Mouse (Mus musculus): ENCODE measurements around the gene Hpse. TPM values are rescaled to one million over a fixed set of nuclear protein-coding genes. Genes with fewer than 3 reads are reported as not detected.

Hpse gene
- polyA plus RNA-seq, 1 experiment from 2014 or later, result 4.0 TPM

DNA sequence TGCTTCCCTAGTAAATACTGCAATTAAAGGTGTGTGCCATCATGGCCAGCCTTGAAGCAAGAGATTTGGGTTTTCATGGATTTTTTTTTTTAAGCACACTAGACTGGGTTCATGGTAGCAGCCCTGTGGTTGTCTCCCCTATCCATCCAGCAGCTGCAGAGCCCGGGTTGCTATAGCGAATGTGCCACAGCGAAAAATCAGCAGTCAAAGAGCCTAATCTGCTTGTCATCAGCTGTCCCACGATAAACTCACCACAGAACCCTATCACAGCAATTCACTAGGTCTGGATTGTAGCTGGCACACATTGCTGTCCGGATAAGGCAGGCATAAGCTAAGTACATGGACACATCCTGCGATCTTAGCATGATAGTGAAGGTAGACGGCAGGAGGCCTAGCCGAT is 17.4 kb upstream of the Hpse start:
- WGBS, result 86% methylated on average over 8 of the region's 8 CpGs
- Histone ChIP-seq H3K4me2 (replicated peaks; ENCODE audit: low read depth, low read length) (no peak overlapping the region), H3K9me3 (ENCODE audit: low read length) (peaks cover 7% of the 10 kb centered on the region; the same call in 1 of the 2 replicates), H3K4me3 (ENCODE audit: low read length) (no peak overlapping the region), H3K36me3 (ENCODE audit: insufficient read depth, low read length) (no peaks in the 10 kb centered on the region), H3K27me3 (ENCODE audit: insufficient read depth, low read length) (no peaks in the 10 kb centered on the region), H3K4me1 (ENCODE audit: insufficient read depth, low read length) (no peaks in the 10 kb centered on the region), H3K9ac (replicated peaks; ENCODE audit: low read length) (no peak overlapping the region), H3K27ac (ENCODE audit: low read length) (no peak overlapping the region)
- no peak for ATAC-seq (ENCODE audit: low FRiP score, low TSS enrichment)

DNA sequence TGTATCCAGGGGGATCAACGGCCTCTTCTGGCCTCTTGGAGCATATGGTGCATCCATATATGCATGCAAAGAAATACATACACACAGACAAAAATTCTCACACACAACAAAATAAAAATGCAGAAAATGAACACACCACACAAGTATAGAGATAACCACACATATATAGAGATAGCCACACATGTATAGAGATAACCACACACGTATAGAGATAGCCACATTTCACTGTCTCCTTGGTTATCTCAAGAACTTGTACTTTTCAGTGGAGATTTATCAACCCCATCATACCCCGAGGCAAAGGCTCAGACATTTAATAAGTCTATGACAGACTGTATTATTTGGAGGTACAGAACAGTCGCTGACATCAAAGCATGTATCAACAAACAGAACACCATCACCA is 15.0 kb upstream of the Hpse start:
- Histone ChIP-seq H3K4me2 (replicated peaks; ENCODE audit: low read depth, low read length) (no peak overlapping the region), H3K4me1 (ENCODE audit: insufficient read depth, low read length) (no peaks in the 10 kb centered on the region), H3K9me3 (ENCODE audit: low read length) (no peaks in the 10 kb centered on the region), H3K4me3 (ENCODE audit: low read length) (no peak overlapping the region), H3K9ac (replicated peaks; ENCODE audit: low read length) (no peak overlapping the region), H3K36me3 (ENCODE audit: insufficient read depth, low read length) (no peaks in the 10 kb centered on the region), H3K27me3 (ENCODE audit: insufficient read depth, low read length) (no peaks in the 10 kb centered on the region), H3K27ac (ENCODE audit: low read length) (no peak overlapping the region)
- 77% methylated on average over 4 of the region's 4 CpGs for WGBS
- no peak for ATAC-seq (ENCODE audit: low FRiP score, low TSS enrichment)

DNA sequence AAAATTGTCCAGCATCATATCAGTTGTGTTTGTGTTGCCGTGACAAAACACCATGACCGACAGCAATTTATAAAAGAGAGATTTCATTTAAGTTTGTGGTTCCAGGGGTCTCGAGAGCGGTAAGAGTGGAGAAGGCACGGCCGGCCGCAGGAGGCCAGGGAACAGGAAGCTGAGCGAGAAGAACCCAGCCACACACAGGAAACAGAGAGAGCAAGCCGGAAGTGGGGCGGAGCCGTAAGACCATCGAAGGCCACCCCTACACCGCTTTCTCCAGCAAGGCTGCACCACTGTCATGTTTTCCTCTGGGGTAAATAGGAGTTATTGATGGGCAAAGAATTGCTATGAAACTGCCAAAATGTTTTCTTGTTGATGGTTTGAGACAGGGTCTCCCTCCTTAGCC is 9.2 kb upstream of the Hpse start:
- Histone ChIP-seq H3K4me3 (ENCODE audit: low read length) (no peak overlapping the region), H3K4me1 (ENCODE audit: insufficient read depth, low read length) (no peaks in the 10 kb centered on the region), H3K9ac (replicated peaks; ENCODE audit: low read length) (no peak overlapping the region), H3K4me2 (replicated peaks; ENCODE audit: low read depth, low read length) (no peak overlapping the region), H3K27ac (ENCODE audit: low read length) (no peak overlapping the region), H3K36me3 (ENCODE audit: insufficient read depth, low read length) (no peaks in the 10 kb centered on the region), H3K27me3 (ENCODE audit: insufficient read depth, low read length) (no peaks in the 10 kb centered on the region), H3K9me3 (ENCODE audit: low read length) (peaks cover 4% of the 10 kb centered on the region; the same call in 1 of the 2 replicates)
- no peak for ATAC-seq (ENCODE audit: low FRiP score, low TSS enrichment)
- 84% methylated on average over 13 of the region's 13 CpGs for WGBS

DNA sequence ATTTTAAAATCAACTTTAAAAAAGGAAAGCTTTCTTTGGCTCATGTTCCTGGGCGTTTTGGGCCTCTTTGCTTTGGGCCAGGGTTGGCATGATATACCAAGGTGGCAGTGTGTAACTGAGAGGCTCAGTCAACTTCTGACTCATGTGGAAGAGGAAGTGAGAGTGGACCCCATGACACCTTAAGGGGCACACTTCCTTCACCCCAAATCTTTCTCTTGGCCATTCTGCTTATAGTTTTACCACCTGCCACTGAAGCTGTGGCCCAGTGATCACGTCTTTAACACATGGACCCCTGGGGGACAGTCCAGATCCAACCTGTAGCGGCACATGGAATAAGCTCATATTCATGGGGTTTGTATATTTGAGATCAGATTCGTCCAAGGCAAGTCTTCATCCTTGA is 6.5 kb upstream of the Hpse start:
- WGBS, result 84% methylated on average over 4 of the region's 4 CpGs
- no peak overlapping the region for H3K4me2 ChIP-seq (replicated peaks; ENCODE audit: low read depth, low read length)
- H3K27ac ChIP-seq (ENCODE audit: low read length), result no peak overlapping the region
- H3K27me3 ChIP-seq (ENCODE audit: insufficient read depth, low read length), result no peaks in the 10 kb centered on the region
- H3K36me3 ChIP-seq (ENCODE audit: insufficient read depth, low read length), result no peaks in the 10 kb centered on the region
- H3K9me3 ChIP-seq (ENCODE audit: low read length), result peaks cover 4% of the 10 kb centered on the region; the same call in 1 of the 2 replicates
- no peak for ATAC-seq (ENCODE audit: low FRiP score, low TSS enrichment)
- no peak overlapping the region for H3K9ac ChIP-seq (replicated peaks; ENCODE audit: low read length)
- H3K4me1 ChIP-seq (ENCODE audit: insufficient read depth, low read length), result no peaks in the 10 kb centered on the region
- H3K4me3 ChIP-seq (ENCODE audit: low read length), result no peak overlapping the region

DNA sequence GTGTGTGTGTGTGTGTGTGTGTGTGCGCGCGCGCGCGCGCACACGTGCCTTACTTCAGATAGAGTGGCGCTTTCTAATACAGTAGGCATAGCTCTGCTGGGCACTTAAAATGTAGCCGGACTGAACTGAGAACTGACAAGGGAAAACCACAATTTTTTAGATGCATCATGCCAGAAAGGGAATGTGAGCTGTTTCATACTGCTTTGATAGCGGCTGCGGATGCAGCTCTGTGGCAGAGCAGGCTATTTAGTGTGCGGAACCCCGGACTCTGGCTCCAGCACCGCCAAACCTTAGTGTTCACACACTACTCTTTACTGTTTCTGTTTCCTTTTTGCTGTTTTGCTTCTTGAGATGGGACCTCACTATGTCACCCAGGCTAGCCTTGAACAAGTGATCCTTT is 2.8 kb downstream of the Hpse start:
- 0 out of 2 replicates have a peak, but pooled peaks cover 3% of the 10 kb centered on the region for H3K27me3 ChIP-seq (ENCODE audit: insufficient read depth, low read length)
- H3K9ac ChIP-seq (replicated peaks; ENCODE audit: low read length), result no peak overlapping the region
- peaks cover 13% of the 10 kb centered on the region; the same call in 1 of the 2 replicates for H3K4me1 ChIP-seq (ENCODE audit: insufficient read depth, low read length)
- no peak overlapping the region for H3K4me2 ChIP-seq (replicated peaks; ENCODE audit: low read depth, low read length)
- H3K27ac ChIP-seq (ENCODE audit: low read length), result no peak overlapping the region
- H3K4me3 ChIP-seq (ENCODE audit: low read length), result no peak overlapping the region
- H3K36me3 ChIP-seq (ENCODE audit: insufficient read depth, low read length), result no peaks in the 10 kb centered on the region
- 95% methylated on average over 15 of the region's 15 CpGs for WGBS
- no peak for ATAC-seq (ENCODE audit: low FRiP score, low TSS enrichment)
- H3K9me3 ChIP-seq (ENCODE audit: low read length), result no peaks in the 10 kb centered on the region

DNA sequence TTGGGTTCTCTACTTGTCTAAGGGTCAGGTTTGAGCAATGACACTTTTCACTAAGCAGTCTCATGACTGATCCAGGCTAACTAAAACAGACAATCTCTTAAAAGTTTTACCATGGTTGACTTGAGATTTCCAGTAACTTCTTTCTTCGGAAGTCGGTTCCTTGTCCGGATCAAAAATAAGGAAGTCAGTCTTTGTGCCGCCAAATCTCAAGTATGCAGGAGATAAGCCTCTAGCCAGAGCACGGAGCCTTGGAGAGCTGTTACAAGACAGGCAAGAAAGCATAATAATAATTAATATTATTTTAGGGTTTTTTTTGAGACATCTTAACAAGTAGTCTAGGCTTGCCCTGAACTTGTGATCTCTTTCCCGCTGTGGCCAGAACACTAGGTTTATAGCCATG is 8.3 kb downstream of the Hpse start:
- H3K9me3 ChIP-seq (ENCODE audit: low read length), result no peaks in the 10 kb centered on the region
- H3K27me3 ChIP-seq (ENCODE audit: insufficient read depth, low read length), result no peaks in the 10 kb centered on the region
- ATAC-seq (ENCODE audit: low FRiP score, low TSS enrichment), result no peak
- WGBS, result 91% methylated on average over 6 of the region's 6 CpGs
- no peak overlapping the region for H3K9ac ChIP-seq (replicated peaks; ENCODE audit: low read length)
- H3K27ac ChIP-seq (ENCODE audit: low read length), result no peak overlapping the region
- no peak overlapping the region for H3K4me3 ChIP-seq (ENCODE audit: low read length)
- H3K4me1 ChIP-seq (ENCODE audit: insufficient read depth, low read length), result no peaks in the 10 kb centered on the region
- no peak overlapping the region for H3K4me2 ChIP-seq (replicated peaks; ENCODE audit: low read depth, low read length)
- H3K36me3 ChIP-seq (ENCODE audit: insufficient read depth, low read length), result no peaks in the 10 kb centered on the region

DNA sequence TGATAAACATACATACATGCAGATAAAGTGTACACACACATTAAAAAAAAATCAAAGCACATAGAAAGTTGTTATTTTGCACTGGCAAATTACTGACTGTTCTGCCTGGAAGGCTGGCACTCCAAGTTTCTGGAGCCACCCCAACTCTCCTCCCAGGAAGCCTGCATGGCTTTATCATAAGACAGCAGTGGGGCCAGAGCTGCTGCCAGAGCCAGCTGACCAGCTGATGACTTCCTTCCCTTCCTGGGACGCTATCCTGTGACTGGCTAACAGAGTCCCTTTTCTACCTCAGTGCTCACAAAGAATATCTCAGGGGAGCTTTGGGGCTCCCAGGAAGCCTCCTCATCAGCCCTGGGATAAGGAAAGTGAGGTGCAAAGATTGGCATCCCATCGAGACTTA is 9.5 kb downstream of the Hpse start:
- Histone ChIP-seq H3K4me3 (ENCODE audit: low read length) (no peak overlapping the region), H3K4me1 (ENCODE audit: insufficient read depth, low read length) (no peaks in the 10 kb centered on the region), H3K36me3 (ENCODE audit: insufficient read depth, low read length) (no peaks in the 10 kb centered on the region), H3K27ac (ENCODE audit: low read length) (no peak overlapping the region), H3K4me2 (replicated peaks; ENCODE audit: low read depth, low read length) (no peak overlapping the region), H3K9me3 (ENCODE audit: low read length) (no peaks in the 10 kb centered on the region), H3K9ac (replicated peaks; ENCODE audit: low read length) (no peak overlapping the region), H3K27me3 (ENCODE audit: insufficient read depth, low read length) (no peaks in the 10 kb centered on the region)
- ATAC-seq (ENCODE audit: low FRiP score, low TSS enrichment), result no peak
- 65% methylated on average over 2 of the region's 2 CpGs for WGBS

DNA sequence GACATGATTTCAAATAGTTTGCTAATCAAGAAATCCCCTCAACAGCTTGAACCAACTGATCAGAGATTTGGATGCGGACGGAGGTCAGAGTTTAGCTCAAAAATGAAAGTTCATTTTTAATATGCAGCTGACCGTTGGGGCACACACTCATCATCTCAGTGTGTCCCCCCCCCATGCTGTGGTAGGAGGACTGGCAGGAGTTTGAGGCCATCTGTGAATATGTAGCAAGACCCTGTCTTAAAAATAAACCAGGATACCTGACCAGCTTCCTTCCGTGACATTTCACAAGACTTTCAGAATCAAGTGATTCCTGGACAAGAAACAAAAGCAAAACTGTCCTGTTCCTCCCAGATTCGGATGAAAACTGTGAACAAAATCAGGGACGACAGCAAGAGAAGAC is 10.5 kb downstream of the Hpse start:
- Histone ChIP-seq H3K27ac (ENCODE audit: low read length) (no peak overlapping the region), H3K9me3 (ENCODE audit: low read length) (no peaks in the 10 kb centered on the region), H3K4me3 (ENCODE audit: low read length) (no peak overlapping the region), H3K9ac (replicated peaks; ENCODE audit: low read length) (no peak overlapping the region), H3K27me3 (ENCODE audit: insufficient read depth, low read length) (no peaks in the 10 kb centered on the region), H3K36me3 (ENCODE audit: insufficient read depth, low read length) (no peaks in the 10 kb centered on the region), H3K4me2 (replicated peaks; ENCODE audit: low read depth, low read length) (no peak overlapping the region), H3K4me1 (ENCODE audit: insufficient read depth, low read length) (no peaks in the 10 kb centered on the region)
- no peak for ATAC-seq (ENCODE audit: low FRiP score, low TSS enrichment)
- 90% methylated on average over 6 of the region's 6 CpGs for WGBS

DNA sequence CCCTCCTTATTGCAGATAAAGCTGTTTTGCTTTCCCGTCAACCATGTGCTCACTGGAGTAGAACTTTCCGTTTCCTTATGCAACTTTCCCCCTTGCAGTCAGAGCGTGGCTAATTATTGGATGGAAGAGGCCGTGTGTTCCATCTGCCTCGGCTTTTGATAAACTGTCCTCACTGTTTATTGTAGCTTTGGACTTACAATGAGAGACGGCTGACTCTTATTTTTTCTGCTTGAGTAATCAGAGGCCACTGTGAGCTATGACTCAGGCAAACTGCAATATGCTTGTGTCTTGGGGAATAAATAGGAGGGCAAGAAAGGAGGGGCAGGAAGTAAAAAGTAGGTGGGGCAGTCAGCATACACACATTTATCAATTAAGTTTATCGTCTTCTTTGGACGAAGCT is 12.8 kb downstream of the Hpse start:
- Histone ChIP-seq H3K36me3 (ENCODE audit: insufficient read depth, low read length) (no peaks in the 10 kb centered on the region), H3K27ac (ENCODE audit: low read length) (no peak overlapping the region), H3K9ac (replicated peaks; ENCODE audit: low read length) (no peak overlapping the region), H3K9me3 (ENCODE audit: low read length) (no peaks in the 10 kb centered on the region), H3K4me2 (replicated peaks; ENCODE audit: low read depth, low read length) (no peak overlapping the region), H3K27me3 (ENCODE audit: insufficient read depth, low read length) (no peaks in the 10 kb centered on the region), H3K4me3 (ENCODE audit: low read length) (no peak overlapping the region), H3K4me1 (ENCODE audit: insufficient read depth, low read length) (no peaks in the 10 kb centered on the region)
- 39% methylated on average over 8 of the region's 8 CpGs for WGBS
- ATAC-seq (ENCODE audit: low FRiP score, low TSS enrichment), result no peak

DNA sequence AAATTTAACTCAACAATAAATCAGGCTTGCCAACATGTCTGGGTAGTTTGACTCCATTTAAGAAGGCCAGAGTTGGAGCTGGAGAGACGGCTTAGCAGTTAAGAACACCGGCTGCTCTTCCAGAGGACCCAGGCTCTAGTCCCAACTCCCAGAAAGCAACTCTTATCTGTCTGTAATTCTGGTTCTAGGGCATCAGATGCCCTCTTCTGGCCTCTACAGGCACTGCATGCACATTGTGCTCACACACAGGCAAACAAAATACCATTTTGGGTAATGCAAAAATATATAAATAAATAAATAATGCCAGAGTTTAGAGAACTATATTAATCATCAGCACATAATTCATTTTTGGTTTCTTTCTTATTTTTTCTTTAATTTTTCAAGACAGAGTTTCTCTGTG is 15.2 kb downstream of the Hpse start:
- whole genome bisulfite sequencing, result 95% methylated on average over 2 of the region's 2 CpGs
- Histone ChIP-seq H3K9me3 (ENCODE audit: low read length) (no peaks in the 10 kb centered on the region), H3K36me3 (ENCODE audit: insufficient read depth, low read length) (no peaks in the 10 kb centered on the region), H3K4me3 (ENCODE audit: low read length) (no peak overlapping the region), H3K27ac (ENCODE audit: low read length) (no peak overlapping the region), H3K27me3 (ENCODE audit: insufficient read depth, low read length) (no peaks in the 10 kb centered on the region), H3K9ac (replicated peaks; ENCODE audit: low read length) (no peak overlapping the region), H3K4me2 (replicated peaks; ENCODE audit: low read depth, low read length) (no peak overlapping the region), H3K4me1 (ENCODE audit: insufficient read depth, low read length) (no peaks in the 10 kb centered on the region)
- no peak for ATAC-seq (ENCODE audit: low FRiP score, low TSS enrichment)

DNA sequence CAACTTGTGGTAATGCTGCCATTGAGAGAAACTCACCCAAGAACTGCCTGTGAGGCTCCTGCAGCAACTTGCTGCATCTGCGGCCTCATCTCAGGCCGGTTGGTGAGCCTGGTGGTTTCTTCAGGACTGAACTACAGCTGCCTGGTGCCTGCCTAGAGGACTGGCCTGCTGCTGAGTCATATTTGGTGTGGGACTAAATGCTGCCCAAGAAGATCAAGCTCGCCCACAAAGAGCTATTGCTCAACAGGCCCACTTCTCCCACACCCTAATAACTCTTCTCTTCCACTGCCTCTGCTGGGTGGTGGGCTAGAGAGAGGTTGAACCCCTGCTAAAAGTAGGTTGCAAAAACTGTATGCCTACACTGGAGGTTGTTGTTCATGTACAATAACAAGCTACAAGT is 17.2 kb downstream of the Hpse start:
- Histone ChIP-seq H3K9me3 (ENCODE audit: low read length) (no peaks in the 10 kb centered on the region), H3K4me1 (ENCODE audit: insufficient read depth, low read length) (no peaks in the 10 kb centered on the region), H3K27ac (ENCODE audit: low read length) (no peak overlapping the region), H3K27me3 (ENCODE audit: insufficient read depth, low read length) (no peaks in the 10 kb centered on the region), H3K36me3 (ENCODE audit: insufficient read depth, low read length) (no peaks in the 10 kb centered on the region), H3K4me3 (ENCODE audit: low read length) (no peak overlapping the region), H3K4me2 (replicated peaks; ENCODE audit: low read depth, low read length) (no peak overlapping the region), H3K9ac (replicated peaks; ENCODE audit: low read length) (no peak overlapping the region)
- no peak for ATAC-seq (ENCODE audit: low FRiP score, low TSS enrichment)
- WGBS, result 94% methylated on average over 3 of the region's 3 CpGs
